Mouse (Mus musculus): ENCODE results near the gene Atp8b2. TPM values are rescaled to one million over a fixed set of nuclear protein-coding genes. Genes with fewer than 3 reads are reported as not detected.

Atp8b2 gene
- polyA plus RNA-seq, 1 experiment from 2014 or later: 14.8 TPM

DNA sequence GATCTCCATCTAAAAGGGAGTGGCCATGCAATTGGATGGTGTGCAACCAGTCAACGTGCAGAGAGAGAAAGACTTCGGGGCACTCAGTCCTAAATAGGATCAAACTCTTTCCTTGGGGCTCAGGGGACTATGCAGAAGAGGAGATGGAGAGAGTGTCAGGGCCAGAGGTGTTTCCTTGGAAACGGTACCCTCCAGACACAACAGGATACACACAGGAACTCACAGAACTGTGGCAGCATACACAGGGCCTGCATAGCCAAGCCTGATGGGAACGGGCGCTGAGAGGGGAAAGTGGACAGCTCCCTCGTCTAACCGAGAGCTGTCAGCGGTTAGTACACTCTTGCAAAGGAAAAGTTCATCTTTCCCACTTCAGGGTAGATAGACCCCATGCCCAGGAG, 63.8 kb downstream of the Atp8b2 start:
- no peak for ATAC-seq (ENCODE audit: low read depth)
- Histone ChIP-seq H3K4me2 (ENCODE audit: low read depth, low read length) (no peak overlapping the region), H3K27ac (ENCODE audit: low read depth, low read length) (no peak overlapping the region), H3K4me1 (ENCODE audit: control insufficient read depth, insufficient read depth, low read length) (no peaks in the 10 kb centered on the region), H3K27me3 (ENCODE audit: control insufficient read depth, insufficient read depth, low read length) (no peaks in the 10 kb centered on the region), H3K36me3 (ENCODE audit: control insufficient read depth, insufficient read depth, low read length) (no peaks in the 10 kb centered on the region), H3K4me3 (ENCODE audit: low read depth, low read length) (no peak overlapping the region), H3K9me3 (ENCODE audit: control insufficient read depth, low read length) (no peaks in the 10 kb centered on the region), H3K9ac (replicated peaks; ENCODE audit: low read depth, low read length) (no peak overlapping the region)
- 68% methylated on average over 8 of the region's 8 CpGs for WGBS

- no peaks in the 10 kb centered on the region for H3K4me1 ChIP-seq (ENCODE audit: control insufficient read depth, insufficient read depth, low read length)
- H3K4me3 ChIP-seq (ENCODE audit: low read depth, low read length): no peak overlapping the region
- H3K36me3 ChIP-seq (ENCODE audit: control insufficient read depth, insufficient read depth, low read length): no peaks in the 10 kb centered on the region
- no peak overlapping the region for H3K4me2 ChIP-seq (ENCODE audit: low read depth, low read length)
- H3K27ac ChIP-seq (ENCODE audit: low read depth, low read length): no peak overlapping the region
- no peaks in the 10 kb centered on the region for H3K9me3 ChIP-seq (ENCODE audit: control insufficient read depth, low read length)
- no peak overlapping the region for H3K9ac ChIP-seq (replicated peaks; ENCODE audit: low read depth, low read length)
- no peaks in the 10 kb centered on the region for H3K27me3 ChIP-seq (ENCODE audit: control insufficient read depth, insufficient read depth, low read length)
- WGBS: 69% methylated on average over 5 of the region's 5 CpGs
- no peak for ATAC-seq (ENCODE audit: low read depth)
Measured at GRCm38 (mm10) chr3:89898870-89899510, 64.3 kb downstream of the Atp8b2 start.

DNA sequence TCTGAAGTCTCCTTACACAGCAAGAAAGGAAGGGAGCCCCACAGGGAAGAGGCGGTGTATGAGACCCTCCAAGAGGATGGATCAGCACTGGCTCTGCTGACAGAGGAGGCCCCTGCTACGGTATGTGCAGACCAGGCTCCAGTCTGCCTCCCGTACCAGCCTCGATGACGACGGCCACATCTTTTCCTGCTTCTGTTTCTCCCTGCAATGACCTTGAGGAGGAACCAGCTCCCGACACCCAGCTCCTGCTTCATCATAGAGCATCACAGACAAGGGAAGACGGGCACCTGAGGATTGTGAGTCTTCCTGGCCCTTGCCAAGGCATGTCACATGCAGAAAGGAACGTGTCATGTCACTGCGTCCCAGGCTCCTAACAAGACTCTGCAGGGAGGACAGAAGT, 65.3 kb downstream of the Atp8b2 start:
- H3K27me3 ChIP-seq (ENCODE audit: control insufficient read depth, insufficient read depth, low read length): no peaks in the 10 kb centered on the region
- H3K36me3 ChIP-seq (ENCODE audit: control insufficient read depth, insufficient read depth, low read length): no peaks in the 10 kb centered on the region
- no peaks in the 10 kb centered on the region for H3K4me1 ChIP-seq (ENCODE audit: control insufficient read depth, insufficient read depth, low read length)
- ATAC-seq (ENCODE audit: low read depth): no peak
- WGBS: 78% methylated on average over 10 of the region's 10 CpGs
- H3K9ac ChIP-seq (replicated peaks; ENCODE audit: low read depth, low read length): no peak overlapping the region
- H3K4me2 ChIP-seq (ENCODE audit: low read depth, low read length): no peak overlapping the region
- no peak overlapping the region for H3K4me3 ChIP-seq (ENCODE audit: low read depth, low read length)
- no peaks in the 10 kb centered on the region for H3K9me3 ChIP-seq (ENCODE audit: control insufficient read depth, low read length)
- no peak overlapping the region for H3K27ac ChIP-seq (ENCODE audit: low read depth, low read length)

GRCm38 (mm10) chr3:89897204-89897796, 66.0 kb downstream of the Atp8b2 start:
- 53% methylated on average over 8 of the region's 8 CpGs for WGBS
- Histone ChIP-seq H3K4me3 (ENCODE audit: low read depth, low read length) (no peak overlapping the region), H3K4me1 (ENCODE audit: control insufficient read depth, insufficient read depth, low read length) (no peaks in the 10 kb centered on the region), H3K9me3 (ENCODE audit: control insufficient read depth, low read length) (no peaks in the 10 kb centered on the region), H3K27ac (ENCODE audit: low read depth, low read length) (no peak overlapping the region), H3K27me3 (ENCODE audit: control insufficient read depth, insufficient read depth, low read length) (no peaks in the 10 kb centered on the region), H3K36me3 (ENCODE audit: control insufficient read depth, insufficient read depth, low read length) (no peaks in the 10 kb centered on the region), H3K4me2 (ENCODE audit: low read depth, low read length) (no peak overlapping the region), H3K9ac (replicated peaks; ENCODE audit: low read depth, low read length) (no peak overlapping the region)
- no peak for ATAC-seq (ENCODE audit: low read depth)

GRCm38 (mm10) chr3:89896571-89896970, 66.7 kb downstream of the Atp8b2 start:
- Histone ChIP-seq H3K27ac (ENCODE audit: low read depth, low read length) (no peak overlapping the region), H3K4me2 (ENCODE audit: low read depth, low read length) (no peak overlapping the region), H3K4me1 (ENCODE audit: control insufficient read depth, insufficient read depth, low read length) (no peaks in the 10 kb centered on the region), H3K27me3 (ENCODE audit: control insufficient read depth, insufficient read depth, low read length) (no peaks in the 10 kb centered on the region), H3K36me3 (ENCODE audit: control insufficient read depth, insufficient read depth, low read length) (no peaks in the 10 kb centered on the region), H3K9me3 (ENCODE audit: control insufficient read depth, low read length) (no peaks in the 10 kb centered on the region), H3K9ac (replicated peaks; ENCODE audit: low read depth, low read length) (no peak overlapping the region), H3K4me3 (ENCODE audit: low read depth, low read length) (no peak overlapping the region)
- no peak for ATAC-seq (ENCODE audit: low read depth)
- WGBS: 3% methylated on average over 5 of the region's 5 CpGs

- Histone ChIP-seq H3K9me3 (ENCODE audit: control insufficient read depth, low read length) (no peaks in the 10 kb centered on the region), H3K27me3 (ENCODE audit: control insufficient read depth, insufficient read depth, low read length) (no peaks in the 10 kb centered on the region), H3K4me1 (ENCODE audit: control insufficient read depth, insufficient read depth, low read length) (no peaks in the 10 kb centered on the region), H3K4me2 (ENCODE audit: low read depth, low read length) (no peak overlapping the region), H3K27ac (ENCODE audit: low read depth, low read length) (no peak overlapping the region), H3K9ac (replicated peaks; ENCODE audit: low read depth, low read length) (no peak overlapping the region), H3K4me3 (ENCODE audit: low read depth, low read length) (no peak overlapping the region), H3K36me3 (ENCODE audit: control insufficient read depth, insufficient read depth, low read length) (no peaks in the 10 kb centered on the region)
- no peak for ATAC-seq (ENCODE audit: low read depth)
- 85% methylated on average over 5 of the region's 5 CpGs for WGBS
Measured at GRCm38 (mm10) chr3:89892517-89893106, 70.7 kb downstream of the Atp8b2 start.

DNA sequence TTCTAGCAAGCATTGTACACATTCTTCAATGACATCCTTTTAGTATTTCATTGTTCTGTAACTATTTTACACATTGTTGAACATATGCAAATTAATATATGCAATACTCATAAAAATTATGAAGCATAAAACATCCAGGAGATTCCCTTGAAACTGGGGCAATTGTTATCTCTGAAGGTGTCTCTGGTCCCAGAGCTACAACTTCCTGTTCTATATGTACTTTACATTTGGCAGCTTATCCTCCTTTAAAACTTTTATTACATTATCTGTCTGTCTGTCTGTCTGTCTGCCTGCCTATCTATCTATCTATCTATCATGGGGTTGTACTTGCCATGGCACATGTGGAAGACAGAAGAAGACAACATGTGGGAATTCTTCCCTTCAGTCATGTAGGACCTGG, 71.6 kb downstream of the Atp8b2 start:
- no peaks in the 10 kb centered on the region for H3K27me3 ChIP-seq (ENCODE audit: control insufficient read depth, insufficient read depth, low read length)
- ATAC-seq (ENCODE audit: low read depth): no peak
- H3K4me1 ChIP-seq (ENCODE audit: control insufficient read depth, insufficient read depth, low read length): no peaks in the 10 kb centered on the region
- H3K4me3 ChIP-seq (ENCODE audit: low read depth, low read length): no peak overlapping the region
- no peak overlapping the region for H3K9ac ChIP-seq (replicated peaks; ENCODE audit: low read depth, low read length)
- no peaks in the 10 kb centered on the region for H3K36me3 ChIP-seq (ENCODE audit: control insufficient read depth, insufficient read depth, low read length)
- no peak overlapping the region for H3K4me2 ChIP-seq (ENCODE audit: low read depth, low read length)
- H3K27ac ChIP-seq (ENCODE audit: low read depth, low read length): no peak overlapping the region
- no peaks in the 10 kb centered on the region for H3K9me3 ChIP-seq (ENCODE audit: control insufficient read depth, low read length)

GRCm38 (mm10) chr3:89889841-89890430, 73.4 kb downstream of the Atp8b2 start:
- no peak overlapping the region for H3K27ac ChIP-seq (ENCODE audit: low read depth, low read length)
- H3K36me3 ChIP-seq (ENCODE audit: control insufficient read depth, insufficient read depth, low read length): no peaks in the 10 kb centered on the region
- H3K9ac ChIP-seq (replicated peaks; ENCODE audit: low read depth, low read length): no peak overlapping the region
- H3K4me3 ChIP-seq (ENCODE audit: low read depth, low read length): no peak overlapping the region
- no peak for ATAC-seq (ENCODE audit: low read depth)
- H3K9me3 ChIP-seq (ENCODE audit: control insufficient read depth, low read length): no peaks in the 10 kb centered on the region
- no peaks in the 10 kb centered on the region for H3K4me1 ChIP-seq (ENCODE audit: control insufficient read depth, insufficient read depth, low read length)
- H3K27me3 ChIP-seq (ENCODE audit: control insufficient read depth, insufficient read depth, low read length): no peaks in the 10 kb centered on the region
- 60% methylated on average over 8 of the region's 8 CpGs for WGBS
- H3K4me2 ChIP-seq (ENCODE audit: low read depth, low read length): no peak overlapping the region
